Mouse (Mus musculus) hindbrain, embryonic 13.5 days (tissue): ENCODE measurements at regions not wholly inside any gene's neighbourhood (a gene's known extent, or its start where the extent isn't known, plus 50 kb on each side); places are given as distances from the start of the nearest gene placed in this dataset.
A peak's percentile ranks its signal among the peaks of the same experiment; 100 is the strongest.

Experiments
- ATAC-seq: fragments of 200-750 bp; cut with Nextera tagmentation; 2 replicates; pipeline ENCODE4 v1.8.0; 2017; ENCODE audit warnings: moderate TSS enrichment; ENCODE audit not compliant: low FRiP score
- H3K27ac ChIP-seq: fragments of 300-500 bp; sonication (generic); 2 replicates; pipeline ENCODE4 v1.5.1; 2015; ENCODE audit warnings: inconsistent platforms, mild to moderate bottlenecking, moderate library complexity
- H3K27me3 ChIP-seq: fragments of 300-500 bp; sonication (generic); 2 replicates; pipeline ENCODE4 v1.6.1; 2015; ENCODE audit warnings: mild to moderate bottlenecking, inconsistent platforms
- H3K36me3 ChIP-seq: fragments of 300-500 bp; sonication (generic); 2 replicates; pipeline ENCODE4 v1.6.1; 2015; ENCODE audit warnings: mild to moderate bottlenecking, inconsistent platforms
- H3K4me1 ChIP-seq: fragments of 300-500 bp; sonication (generic); replicated peaks from 2 replicates; pipeline ENCODE4 v1.6.1; 2015; ENCODE audit warnings: inconsistent platforms
- H3K4me2 ChIP-seq: fragments of 300-500 bp; sonication (generic); 2 replicates; pipeline ENCODE4 v1.6.1; 2015; ENCODE audit warnings: inconsistent platforms, mild to moderate bottlenecking, moderate library complexity
- H3K4me3 ChIP-seq: fragments of 300-500 bp; sonication (generic); 2 replicates; pipeline ENCODE4 v1.5.1; 2015; ENCODE audit warnings: mild to moderate bottlenecking, inconsistent platforms
- H3K9ac ChIP-seq: fragments of 300-500 bp; sonication (generic); 2 replicates; pipeline ENCODE4 v1.6.1; 2015; ENCODE audit warnings: mild to moderate bottlenecking, inconsistent platforms
- H3K9me3 ChIP-seq: fragments of 300-500 bp; sonication (generic); 2 replicates; pipeline ENCODE4 v1.6.1; 2016; ENCODE audit warnings: inconsistent platforms
- WGBS: fragments of 180-500 bp; shearing (Covaris S2); methylation state at CpG from one replicate; pipeline ENCODE4 v1.1.7; 2015; 5-methylcytosine and 5-hydroxymethylcytosine counted together

DNA sequence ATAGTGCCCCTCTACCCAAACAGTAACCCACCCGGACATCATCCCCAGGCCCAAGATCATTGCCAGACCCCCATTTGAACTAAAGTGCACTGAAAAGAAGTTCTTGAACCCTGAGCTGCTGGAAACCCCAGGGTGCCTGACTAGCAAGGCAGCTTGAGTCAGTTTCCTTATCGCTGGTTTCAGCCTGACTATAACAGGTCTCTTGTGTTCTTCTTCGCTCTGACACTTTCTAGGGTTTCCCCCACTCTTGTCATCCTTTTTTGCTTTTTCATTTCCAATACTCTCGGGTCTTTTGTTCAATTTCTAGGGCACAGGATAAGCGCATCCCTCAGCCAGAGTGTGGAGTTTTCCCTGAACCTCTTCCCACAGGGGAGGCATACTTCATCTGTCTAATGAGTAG lies 95.8 kb upstream of the Egln3 start:
- Histone ChIP-seq H3K27ac (no peak overlapping the region), H3K36me3 (no peaks in the 10 kb centered on the region), H3K4me2 (no peak overlapping the region), H3K4me3 (no peak overlapping the region), H3K9ac (no peak overlapping the region), H3K9me3 (no peaks in the 10 kb centered on the region), H3K4me1 (no peaks in the 10 kb centered on the region), H3K27me3 (no peaks in the 10 kb centered on the region)
- no peak for ATAC-seq
- WGBS: 67% methylated on average over 5 of the region's 5 CpGs

DNA sequence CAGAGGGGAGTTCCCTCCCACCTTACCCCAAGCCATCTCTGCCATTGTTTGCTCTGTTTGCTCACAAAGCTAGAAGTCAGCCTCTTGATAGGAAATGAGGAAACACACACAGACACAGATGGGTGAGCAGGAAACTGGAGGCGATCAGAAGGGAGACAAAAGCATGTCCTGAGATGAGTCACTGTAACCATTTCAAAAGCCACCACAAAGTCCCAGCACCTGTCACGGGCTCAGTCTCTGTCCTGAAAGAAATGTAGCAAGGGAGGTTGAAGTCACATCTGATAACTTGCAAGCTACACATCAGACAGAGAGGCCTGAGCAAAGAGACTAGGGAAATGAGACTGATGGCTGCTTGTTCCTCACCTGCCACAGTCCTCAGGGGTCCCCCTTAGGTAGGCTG lies 89.6 kb upstream of the Egln3 start:
- Histone ChIP-seq H3K4me2 (no peak overlapping the region), H3K27ac (no peak overlapping the region), H3K9me3 (no peaks in the 10 kb centered on the region), H3K4me1 (peaks cover 16% of the 10 kb centered on the region), H3K4me3 (no peak overlapping the region), H3K27me3 (0 out of 2 replicates have a peak, but pooled peaks cover 3% of the 10 kb centered on the region), H3K9ac (no peak overlapping the region), H3K36me3 (no peaks in the 10 kb centered on the region)
- 88% methylated on average over 2 of the region's 2 CpGs for WGBS
- no peak for ATAC-seq

DNA sequence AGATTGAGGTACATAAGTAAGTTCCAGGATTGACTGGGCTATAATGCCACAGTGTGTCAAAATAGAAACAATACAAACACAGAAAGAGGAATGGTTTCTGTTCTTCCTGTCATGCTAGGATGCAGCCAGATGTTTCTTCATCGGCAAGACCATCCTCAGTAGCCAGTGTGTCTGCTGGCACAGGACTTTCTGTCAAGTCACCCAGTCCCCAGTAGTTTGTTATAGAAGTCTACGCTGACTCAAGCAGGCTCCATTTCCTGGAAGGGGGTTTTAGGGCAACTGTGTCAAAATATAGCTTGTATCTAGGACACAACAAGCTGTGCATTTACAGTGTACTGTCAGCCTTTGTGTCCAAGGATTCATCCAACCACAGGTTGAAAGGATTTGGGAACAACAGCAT lies 86.7 kb upstream of the Egln3 start:
- no peak overlapping the region for H3K9ac ChIP-seq
- H3K4me2 ChIP-seq: no peak overlapping the region
- H3K27me3 ChIP-seq: 0 out of 2 replicates have a peak, but pooled peaks cover 3% of the 10 kb centered on the region
- no peak for ATAC-seq
- no peak overlapping the region for H3K27ac ChIP-seq
- 97% methylated on average over 2 of the region's 2 CpGs for WGBS
- peaks cover 35% of the 10 kb centered on the region for H3K4me1 ChIP-seq
- H3K4me3 ChIP-seq: no peak overlapping the region
- no peaks in the 10 kb centered on the region for H3K9me3 ChIP-seq
- H3K36me3 ChIP-seq: no peaks in the 10 kb centered on the region

DNA sequence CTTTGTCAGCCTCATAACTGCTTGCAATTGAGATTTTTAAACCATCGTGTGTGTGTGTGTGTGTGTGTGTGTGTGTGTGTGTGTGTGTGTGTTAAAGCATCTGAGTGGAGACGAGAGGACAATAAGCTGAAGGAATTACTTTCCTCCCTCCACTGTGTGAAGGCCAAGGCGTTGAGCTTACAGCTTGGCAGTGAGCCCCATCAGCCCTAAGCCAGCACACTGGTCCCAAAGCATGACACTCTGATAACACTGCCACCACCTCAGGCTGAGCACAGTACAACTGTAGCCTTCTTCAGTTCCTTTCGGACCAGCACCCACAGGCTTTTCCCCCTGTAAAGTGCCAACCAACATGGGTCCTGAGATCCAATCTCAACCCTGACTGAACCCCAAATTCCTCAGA lies 85.1 kb upstream of the Egln3 start:
- H3K4me2 ChIP-seq: no peak overlapping the region
- peaks cover 35% of the 10 kb centered on the region for H3K4me1 ChIP-seq
- no peaks in the 10 kb centered on the region for H3K9me3 ChIP-seq
- peak overlapping the region; percentile 73 for H3K27ac ChIP-seq
- no peak overlapping the region for H3K9ac ChIP-seq
- no peak overlapping the region for H3K4me3 ChIP-seq
- 55% methylated on average over 4 of the region's 4 CpGs for WGBS
- no peaks in the 10 kb centered on the region for H3K36me3 ChIP-seq
- no peak for ATAC-seq
- no peaks in the 10 kb centered on the region for H3K27me3 ChIP-seq

DNA sequence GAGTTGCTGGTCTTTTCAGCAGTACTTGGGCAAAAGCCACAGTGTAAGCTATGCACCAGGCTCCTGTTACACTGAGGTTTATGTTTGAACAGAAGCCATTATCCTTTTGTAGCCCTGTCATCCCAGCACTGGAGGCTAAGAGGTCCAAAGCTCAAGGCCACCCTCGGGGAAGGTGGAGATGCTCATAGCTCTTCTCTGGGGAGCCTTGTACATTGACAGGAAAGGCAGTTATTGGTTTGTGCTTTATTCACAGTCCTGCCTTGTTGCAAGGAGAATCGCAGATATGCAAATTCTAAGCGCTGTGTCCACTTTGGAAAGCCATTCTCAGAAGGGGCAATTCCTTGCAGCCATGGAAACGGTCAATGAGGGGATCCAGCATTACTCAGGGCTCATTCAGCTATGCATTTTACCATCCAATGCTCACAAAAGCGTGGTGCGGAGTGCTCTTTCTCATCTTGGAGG lies 84.4 kb upstream of the Egln3 start:
- WGBS: 19% methylated on average over 6 of the region's 6 CpGs

DNA sequence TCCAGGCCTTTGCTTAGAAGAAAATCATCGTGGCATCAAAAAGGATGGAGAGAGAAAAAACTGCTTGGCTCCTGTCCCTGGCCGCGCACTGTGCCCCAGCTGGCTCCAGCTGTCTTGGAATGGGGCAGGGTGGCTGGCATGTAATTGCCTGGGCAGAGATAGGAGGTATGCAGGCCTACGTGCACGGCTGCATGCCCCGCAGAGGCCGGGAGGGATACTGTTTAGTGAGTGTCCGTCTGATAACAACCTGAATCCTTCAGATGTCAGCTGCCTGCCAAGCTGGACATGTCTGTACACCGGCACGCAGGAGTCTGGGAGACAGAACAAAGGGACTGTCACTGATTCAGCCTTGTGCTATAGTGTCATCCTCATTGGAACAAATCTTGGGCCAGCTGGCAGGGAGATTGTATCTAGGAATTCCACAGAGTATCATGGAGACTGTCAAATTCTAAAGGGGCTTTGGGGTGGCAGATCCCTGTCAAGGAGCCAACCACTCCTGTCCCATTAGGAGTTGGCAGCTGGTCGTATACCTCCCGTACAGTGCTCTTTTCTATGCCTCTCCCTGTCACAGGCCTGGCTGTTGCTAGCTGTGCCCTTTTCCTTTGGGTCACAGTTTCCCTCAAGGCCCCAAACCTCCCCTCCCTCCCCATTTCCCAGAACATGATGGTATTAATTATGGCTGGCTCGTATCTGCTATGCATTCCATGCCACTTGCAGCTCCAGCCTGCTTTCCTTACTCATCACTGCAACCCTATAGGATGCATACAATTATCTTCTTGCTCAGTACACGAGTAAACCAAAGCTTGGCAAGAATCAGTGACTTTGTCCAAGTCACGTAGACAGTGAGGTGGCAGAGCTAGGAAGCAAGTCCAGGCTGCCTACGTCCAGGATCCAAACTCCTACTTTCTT lies 83.5 kb upstream of the Egln3 start:
- H3K9me3 ChIP-seq: no peaks in the 10 kb centered on the region
- peak; percentile 88 for ATAC-seq
- no peak overlapping the region for H3K4me3 ChIP-seq
- peaks cover 30% of the 10 kb centered on the region for H3K4me1 ChIP-seq
- H3K36me3 ChIP-seq: no peaks in the 10 kb centered on the region
- 27% methylated on average over 16 of the region's 16 CpGs for WGBS
- no peaks in the 10 kb centered on the region for H3K27me3 ChIP-seq
- peak overlapping the region; percentile 73 for H3K27ac ChIP-seq
- no peak overlapping the region; the same call in 1 of the 2 replicates for H3K9ac ChIP-seq
- no peak overlapping the region for H3K4me2 ChIP-seq

More for the DNA sequence above, 84.4 kb upstream of the Egln3 start:
- peaks cover 35% of the 10 kb centered on the region for H3K4me1 ChIP-seq
- no peaks in the 10 kb centered on the region for H3K27me3 ChIP-seq
- no peak overlapping the region for H3K4me2 ChIP-seq
- H3K9me3 ChIP-seq: no peaks in the 10 kb centered on the region
- no peak overlapping the region for H3K4me3 ChIP-seq
- peak; percentile 58; the same call in 1 of the 2 replicates for ATAC-seq
- peak overlapping the region; percentile 73 for H3K27ac ChIP-seq
- H3K9ac ChIP-seq: no peak overlapping the region
- H3K36me3 ChIP-seq: no peaks in the 10 kb centered on the region

DNA sequence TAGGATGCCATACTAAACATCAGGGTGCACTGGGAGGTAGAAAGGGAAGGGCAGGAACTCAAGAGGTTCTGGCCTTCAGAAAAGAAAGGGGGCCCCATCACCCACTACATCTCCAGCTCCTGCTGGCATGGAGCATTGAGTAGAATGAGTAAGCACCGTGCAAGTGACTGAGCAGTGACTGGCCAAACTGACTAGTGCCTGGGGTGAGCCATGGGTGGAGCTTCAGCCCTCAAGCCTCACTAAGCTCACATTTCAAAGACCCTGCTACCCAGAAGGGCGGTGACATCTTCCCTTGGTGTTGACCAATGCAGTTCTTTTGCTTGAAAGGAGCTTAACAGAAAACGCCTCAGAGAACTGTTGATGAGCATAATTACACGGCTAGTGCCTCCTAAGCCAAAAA lies 80.0 kb upstream of the Egln3 start:
- no peaks in the 10 kb centered on the region for H3K36me3 ChIP-seq
- peaks cover 23% of the 10 kb centered on the region for H3K4me1 ChIP-seq
- ATAC-seq: no peak
- H3K9me3 ChIP-seq: no peaks in the 10 kb centered on the region
- no peak overlapping the region for H3K4me3 ChIP-seq
- no peak overlapping the region for H3K9ac ChIP-seq
- no peak overlapping the region for H3K4me2 ChIP-seq
- 25% methylated on average over 4 of the region's 4 CpGs for WGBS
- H3K27ac ChIP-seq: no peak overlapping the region
- H3K27me3 ChIP-seq: no peaks in the 10 kb centered on the region

GRCm38 (mm10) chr12:54283011-54283410 lies 79.4 kb upstream of the Egln3 start:
- Histone ChIP-seq H3K4me1 (peaks cover 17% of the 10 kb centered on the region), H3K9ac (no peak overlapping the region), H3K36me3 (no peaks in the 10 kb centered on the region), H3K9me3 (no peaks in the 10 kb centered on the region), H3K27me3 (no peaks in the 10 kb centered on the region), H3K27ac (no peak overlapping the region), H3K4me2 (no peak overlapping the region), H3K4me3 (no peak overlapping the region)
- 77% methylated on average over 1 of the region's 1 CpGs for WGBS
- ATAC-seq: no peak

- H3K4me1 ChIP-seq: peaks cover 10% of the 10 kb centered on the region
- H3K9me3 ChIP-seq: no peaks in the 10 kb centered on the region
- 68% methylated on average over 4 of the region's 4 CpGs for WGBS
- H3K27ac ChIP-seq: no peak overlapping the region
- no peak overlapping the region for H3K4me3 ChIP-seq
- H3K9ac ChIP-seq: no peak overlapping the region
- no peaks in the 10 kb centered on the region for H3K36me3 ChIP-seq
- H3K27me3 ChIP-seq: no peaks in the 10 kb centered on the region
- ATAC-seq: no peak
- no peak overlapping the region for H3K4me2 ChIP-seq
Observed at GRCm38 (mm10) chr12:54282281-54282921, 78.7 kb upstream of the Egln3 start.

- no peak for ATAC-seq
- WGBS: 91% methylated on average over 4 of the region's 4 CpGs
- H3K27ac ChIP-seq: no peak overlapping the region
Observed at GRCm38 (mm10) chr12:54280457-54280856, 76.8 kb upstream of the Egln3 start.

DNA sequence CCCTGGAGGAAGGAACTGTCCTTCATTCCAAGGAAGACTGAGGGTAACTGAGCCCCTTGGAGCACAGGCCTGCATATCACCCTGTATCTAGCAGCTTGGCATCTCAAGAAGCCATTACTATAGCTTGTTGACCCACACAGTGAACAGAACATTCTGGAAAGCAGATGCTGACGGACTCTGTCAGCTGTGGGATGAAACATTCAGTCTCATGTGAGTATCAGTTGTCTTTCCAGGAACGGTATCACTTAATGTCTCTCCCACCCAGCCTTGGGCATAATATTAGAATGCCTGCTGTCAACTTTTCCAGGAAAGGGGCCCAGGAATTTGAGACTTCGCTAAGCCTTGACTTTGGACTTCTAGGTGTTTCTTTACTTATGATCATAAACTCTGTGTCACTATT lies 76.3 kb upstream of the Egln3 start:
- no peak for ATAC-seq
- no peak overlapping the region for H3K4me2 ChIP-seq
- no peaks in the 10 kb centered on the region for H3K9me3 ChIP-seq
- no peaks in the 10 kb centered on the region for H3K36me3 ChIP-seq
- no peak overlapping the region for H3K4me3 ChIP-seq
- H3K4me1 ChIP-seq: no peaks in the 10 kb centered on the region
- 92% methylated on average over 3 of the region's 3 CpGs for WGBS
- H3K9ac ChIP-seq: no peak overlapping the region
- no peak overlapping the region for H3K27ac ChIP-seq
- H3K27me3 ChIP-seq: no peaks in the 10 kb centered on the region

More at GRCm38 (mm10) chr12:54280457-54280856, 76.8 kb upstream of the Egln3 start:
- H3K4me1 ChIP-seq: no peaks in the 10 kb centered on the region
- H3K4me3 ChIP-seq: no peak overlapping the region
- no peak overlapping the region for H3K4me2 ChIP-seq
- no peaks in the 10 kb centered on the region for H3K36me3 ChIP-seq
- no peaks in the 10 kb centered on the region for H3K9me3 ChIP-seq
- H3K27me3 ChIP-seq: no peaks in the 10 kb centered on the region
- no peak overlapping the region for H3K9ac ChIP-seq

GRCm38 (mm10) chr12:54276978-54277537 lies 73.4 kb upstream of the Egln3 start:
- 78% methylated on average over 7 of the region's 7 CpGs for WGBS
- Histone ChIP-seq H3K4me2 (no peak overlapping the region), H3K27ac (no peak overlapping the region), H3K27me3 (no peaks in the 10 kb centered on the region), H3K9ac (no peak overlapping the region), H3K36me3 (no peaks in the 10 kb centered on the region), H3K4me3 (no peak overlapping the region), H3K4me1 (no peaks in the 10 kb centered on the region), H3K9me3 (no peaks in the 10 kb centered on the region)
- ATAC-seq: no peak
